Mouse (Mus musculus) megakaryocyte progenitor cell, adult 5-6 weeks (primary cell): ENCODE measurements around the gene Mknk1. TPM values are rescaled to one million over a fixed set of nuclear protein-coding genes. Genes with fewer than 3 reads are reported as not detected.

Experiments
- ATAC-seq: replicated peaks from 2 replicates; pipeline ENCODE4 v1.8.0; 2016; ENCODE audit warnings: mild to moderate bottlenecking, moderate TSS enrichment, inconsistent platforms; ENCODE audit not compliant: poor library complexity
- total RNA-seq, 2 experiments: library from RNA; stranded (forward) in 1 of 2; stranded (reverse) in 1 of 2; fragments of 157-497, 149-512 nt in 1 of 2; fragments of 200-1000 nt in 1 of 2; gene quantifications; 2 replicates each; pipeline versions ENCODE4 v1.2.3 to v1.2.4; 2015 to 2017

The Mknk1 gene
- total RNA-seq, 2 experiments from 2014 or later = 16.9 to 48.3 TPM

DNA sequence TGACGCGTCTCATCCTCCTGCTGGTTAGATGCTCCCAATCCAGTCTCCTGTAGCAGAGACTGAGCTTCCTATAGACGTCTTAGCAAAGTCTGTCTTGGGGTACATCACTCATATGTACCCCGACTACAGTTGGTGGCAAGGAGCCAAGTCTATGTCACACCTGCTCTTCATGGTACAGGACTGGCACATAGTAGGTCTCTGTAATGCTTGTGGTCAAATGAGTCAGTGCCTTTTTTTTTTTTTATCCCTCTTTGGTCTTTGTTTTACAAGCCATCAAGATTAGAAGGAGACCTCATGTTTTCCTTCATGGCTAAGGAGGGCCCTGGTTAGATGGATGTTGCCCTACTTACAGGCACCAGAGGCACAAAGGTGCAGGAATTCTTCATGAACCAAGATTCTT is 1.8 kb downstream of the Mknk1 start:
- ATAC-seq = no peak

DNA sequence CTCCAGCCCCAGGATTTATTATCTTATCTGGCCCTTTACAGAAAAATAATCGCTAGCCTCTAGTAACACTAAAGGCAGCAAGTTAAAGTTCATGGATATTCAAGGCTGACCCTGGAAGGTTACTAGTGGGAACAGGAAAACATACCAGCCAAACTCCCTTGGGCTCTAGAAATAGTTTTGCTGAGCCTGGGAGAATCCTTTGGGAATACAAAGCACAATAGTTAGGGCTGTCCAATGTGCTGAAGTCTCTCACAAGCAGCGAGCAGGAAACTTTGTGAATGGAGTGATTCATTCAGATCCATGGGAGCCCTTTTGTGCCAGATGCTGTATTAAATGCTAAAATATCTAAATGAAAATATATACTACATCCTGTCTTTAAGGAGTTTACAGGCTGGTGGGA is 7.7 kb downstream of the Mknk1 start:
- no peak for ATAC-seq

DNA sequence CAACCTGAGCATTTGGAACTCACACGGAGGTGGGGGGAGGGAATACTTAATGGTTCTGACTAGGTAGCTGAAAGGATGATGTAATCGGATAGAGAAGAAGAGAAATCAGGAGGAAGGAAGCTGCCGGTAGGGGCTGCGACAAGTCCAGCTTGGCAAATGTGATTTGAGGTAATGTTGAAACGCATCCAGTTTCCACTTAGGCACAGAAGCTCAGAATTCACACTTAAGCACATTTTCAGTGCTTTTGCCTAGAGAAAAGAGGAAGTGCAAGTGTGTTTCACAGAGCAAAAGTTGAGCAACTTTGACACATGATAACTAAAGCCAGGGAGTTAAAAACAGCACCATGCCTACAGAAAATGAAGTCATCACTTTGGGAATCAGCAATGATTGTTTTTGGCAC is 8.4 kb downstream of the Mknk1 start:
- peak; percentile 72 for ATAC-seq

DNA sequence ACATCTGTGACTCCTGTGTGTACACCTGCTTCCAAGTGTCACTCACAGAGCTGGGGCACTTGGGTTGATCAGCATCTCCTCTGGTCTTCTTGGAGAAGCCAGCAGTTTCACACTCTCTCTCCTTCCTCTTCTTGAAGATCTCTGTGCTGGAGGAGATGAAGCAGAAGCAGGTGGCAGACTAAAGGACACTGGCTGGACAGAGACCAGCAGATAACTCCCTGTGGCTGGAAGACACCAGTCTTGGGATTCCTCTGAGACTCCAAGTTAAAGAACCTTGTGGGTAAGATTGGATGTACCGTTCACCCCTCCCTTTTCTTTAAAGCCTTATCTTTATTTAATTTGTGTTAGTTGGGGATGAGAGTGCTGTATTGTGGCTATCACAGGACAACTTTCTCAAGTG is 9.1 kb downstream of the Mknk1 start:
- ATAC-seq = peak; percentile 10

DNA sequence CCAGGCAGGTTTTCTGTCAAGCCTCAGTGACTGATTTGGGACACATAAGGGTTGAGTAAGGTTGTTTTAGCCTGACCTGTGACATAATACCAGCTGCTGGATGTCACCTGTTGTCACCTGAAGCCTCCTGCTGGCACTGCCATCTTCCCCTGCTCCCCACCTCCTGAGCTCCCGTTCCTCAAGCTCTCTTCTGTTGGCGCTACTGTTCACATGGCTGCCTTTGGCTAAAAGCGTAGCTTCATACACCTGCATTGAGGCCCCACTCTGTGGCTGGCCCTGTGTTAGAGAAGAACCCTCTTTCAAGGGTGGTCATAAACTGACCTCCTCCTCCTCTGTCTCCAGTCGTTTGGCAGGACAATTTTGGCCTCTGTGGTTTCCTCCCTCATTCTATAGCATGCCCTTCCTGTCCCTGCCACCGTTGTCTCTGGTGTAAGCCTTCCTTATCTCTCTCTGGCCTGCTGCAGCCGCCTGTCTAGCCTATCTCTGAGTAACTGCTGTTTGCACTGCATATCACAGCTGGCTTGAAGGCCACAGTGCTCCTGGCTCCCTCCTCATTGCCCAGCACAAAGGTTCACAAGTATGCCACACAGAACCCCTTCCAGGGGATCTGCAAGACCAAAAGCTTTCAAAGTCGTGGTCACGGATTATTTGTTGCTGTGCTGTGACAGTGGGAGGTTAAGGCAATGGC is 10.1 kb downstream of the Mknk1 start:
- ATAC-seq = peak; percentile 81

DNA sequence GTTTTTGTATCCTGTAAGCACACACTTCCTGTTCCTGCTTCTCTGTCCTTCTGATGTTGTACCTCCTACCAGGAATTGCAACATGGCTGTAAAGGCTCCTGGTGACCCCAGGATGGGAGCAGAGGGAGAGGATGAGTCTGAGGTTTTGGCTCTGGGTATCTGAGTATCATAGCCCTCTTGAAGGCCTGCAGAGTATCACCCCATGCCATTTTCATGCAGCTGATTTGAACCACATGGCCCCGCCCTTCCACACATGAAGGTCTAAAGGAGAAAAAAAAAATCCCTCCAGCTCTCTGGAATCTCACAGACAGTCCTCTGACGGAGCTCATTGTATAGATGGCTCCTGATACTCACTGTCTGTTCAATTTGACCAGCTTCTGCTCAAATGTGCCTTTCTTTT is 11.1 kb downstream of the Mknk1 start:
- no peak for ATAC-seq

DNA sequence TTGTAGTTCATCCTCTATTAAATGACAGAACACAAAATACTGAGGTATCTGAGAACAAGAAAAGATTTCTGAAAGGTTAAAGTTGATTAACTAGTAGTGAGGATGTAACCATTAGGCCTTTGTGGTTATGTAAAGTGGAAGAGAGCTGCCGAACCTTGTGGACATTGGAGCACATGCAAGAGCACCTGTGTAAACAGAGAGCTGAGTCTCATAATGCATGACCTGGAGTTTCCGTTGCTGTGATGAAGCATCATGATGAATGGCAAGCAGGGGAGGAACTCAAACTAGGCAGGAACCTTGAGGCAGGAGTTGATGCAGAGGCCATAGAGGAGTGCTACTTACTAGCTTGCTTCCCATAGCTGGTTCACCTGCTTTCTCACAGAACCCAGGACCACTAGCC is 11.6 kb downstream of the Mknk1 start:
- no peak for ATAC-seq

DNA sequence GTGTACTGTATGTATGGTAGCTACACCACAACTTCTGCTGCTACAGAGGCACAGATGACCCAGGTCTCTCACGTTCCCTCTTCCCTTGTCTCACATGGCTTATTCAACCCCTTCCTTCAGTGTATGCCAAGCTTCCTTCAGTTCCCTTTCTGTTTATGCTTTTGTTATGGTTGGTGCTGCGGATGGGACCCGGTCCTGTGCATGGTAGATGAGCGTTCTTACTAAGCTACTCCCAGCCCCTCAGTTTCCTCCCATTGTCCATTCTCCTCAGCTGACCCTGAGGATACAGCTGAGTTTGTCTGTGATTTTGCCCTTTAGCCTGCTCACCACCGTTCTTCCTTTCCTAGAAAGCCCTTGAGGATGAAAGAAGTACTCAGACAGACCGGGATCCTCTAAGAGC is 12.6 kb downstream of the Mknk1 start:
- no peak for ATAC-seq

DNA sequence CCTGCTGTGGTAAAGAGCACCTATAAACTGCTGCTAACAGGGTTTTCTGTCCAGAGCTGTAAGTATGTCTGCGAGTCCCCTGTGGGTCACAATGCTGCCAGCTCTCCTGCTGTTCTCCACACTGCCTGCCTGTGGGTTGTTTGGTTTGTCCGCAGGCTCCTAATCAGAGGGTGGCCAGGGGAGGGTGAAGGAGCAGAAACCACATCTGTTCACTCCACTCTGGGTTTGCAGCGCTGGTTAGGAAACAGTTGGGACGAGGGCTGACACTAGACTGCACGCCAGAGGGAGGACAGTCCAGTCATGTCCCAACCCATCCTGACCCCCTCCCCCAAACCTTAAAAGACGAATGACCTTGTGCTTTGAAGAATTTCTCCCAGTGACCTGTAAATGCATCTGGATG is 16.1 kb downstream of the Mknk1 start:
- peak; percentile 35 for ATAC-seq

DNA sequence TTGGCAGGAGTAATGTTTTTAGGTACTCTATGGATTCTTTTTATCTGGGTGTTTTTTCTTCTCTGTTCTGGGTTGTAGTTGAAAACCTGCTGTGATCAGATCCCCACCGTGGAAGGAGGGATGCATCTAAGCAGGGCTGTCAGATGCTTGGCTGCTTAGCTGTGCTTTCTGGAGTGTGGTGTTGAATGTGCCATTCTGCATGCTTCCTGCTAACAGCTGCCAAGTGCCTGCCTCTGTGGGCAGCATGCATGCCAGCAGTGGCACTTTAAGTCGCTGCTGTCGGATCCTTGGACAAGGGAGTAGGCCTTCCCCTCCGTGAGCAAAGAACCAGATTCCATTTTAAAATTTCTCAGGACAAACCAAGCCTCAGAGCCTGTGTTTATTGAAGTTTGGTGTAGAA is 16.6 kb downstream of the Mknk1 start:
- no peak for ATAC-seq

DNA sequence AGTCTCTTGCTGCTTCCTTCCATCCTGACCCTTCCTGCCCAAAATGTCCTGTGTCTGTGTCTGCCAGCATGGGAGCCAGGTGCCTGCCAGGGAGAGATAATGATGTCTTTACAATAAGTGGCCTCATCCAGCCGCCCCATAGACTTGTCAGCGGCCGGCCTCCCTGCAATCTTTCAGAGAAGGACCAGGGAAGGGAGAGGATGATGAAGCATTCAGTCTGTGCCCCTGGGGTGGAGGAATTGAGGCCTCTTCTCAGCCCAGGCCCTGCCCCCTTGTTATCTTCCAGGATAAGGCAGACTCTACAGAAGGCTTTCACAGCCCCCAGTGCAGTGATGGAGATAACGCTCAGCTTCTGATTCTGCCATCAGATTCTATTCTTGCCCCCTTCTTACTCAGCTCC is 17.3 kb downstream of the Mknk1 start:
- ATAC-seq = peak; percentile 29; the same call in 1 of the 2 replicates

DNA sequence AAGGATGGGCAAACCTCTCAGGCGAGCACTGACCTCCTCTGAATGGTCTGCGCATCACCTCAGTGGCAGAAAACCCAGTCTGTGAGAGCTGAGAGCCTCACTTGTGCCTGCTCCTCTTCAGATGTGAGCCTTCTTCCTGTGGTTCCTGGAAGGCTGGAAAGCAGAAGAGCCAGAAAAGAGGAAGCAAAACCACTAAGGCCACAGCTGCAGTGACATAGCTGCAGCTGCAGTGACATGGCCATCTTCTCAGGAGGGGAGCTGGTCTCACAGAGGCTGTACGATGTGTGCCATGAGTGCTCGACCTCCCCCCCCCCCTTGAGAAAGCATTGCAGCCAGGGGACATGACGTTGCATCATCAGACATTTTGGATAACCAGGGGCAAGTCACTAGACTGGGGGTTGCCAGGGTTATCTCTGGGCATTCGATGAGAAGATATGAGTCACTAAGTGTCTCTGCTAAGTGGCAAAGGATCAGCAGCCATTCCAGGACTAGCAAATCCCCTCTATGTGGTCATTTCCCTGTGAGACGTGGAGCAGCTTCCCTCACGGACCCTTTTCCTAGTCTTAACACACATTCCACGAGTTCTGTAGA is 18.4 kb downstream of the Mknk1 start:
- peak; percentile 87 for ATAC-seq

DNA sequence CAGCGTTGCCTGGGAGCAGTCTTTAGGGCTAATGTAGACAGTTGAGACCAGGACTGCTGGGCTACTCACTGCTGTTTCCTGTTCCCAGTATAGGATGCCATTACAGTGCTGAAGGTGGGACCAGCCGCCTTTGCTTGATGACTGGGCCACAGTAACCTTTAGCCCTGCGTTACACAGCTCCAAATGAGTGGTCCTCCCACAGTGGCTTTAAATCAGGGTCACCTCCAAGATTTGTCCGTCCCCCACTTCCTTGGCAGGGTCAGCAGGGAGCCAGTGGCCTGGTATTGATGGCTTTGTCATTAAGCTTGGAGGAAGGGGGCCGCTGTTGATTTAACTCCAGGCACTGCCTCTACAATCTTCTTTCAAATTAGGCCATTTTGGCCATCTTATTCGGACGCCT is 24.4 kb downstream of the Mknk1 start:
- no peak for ATAC-seq

DNA sequence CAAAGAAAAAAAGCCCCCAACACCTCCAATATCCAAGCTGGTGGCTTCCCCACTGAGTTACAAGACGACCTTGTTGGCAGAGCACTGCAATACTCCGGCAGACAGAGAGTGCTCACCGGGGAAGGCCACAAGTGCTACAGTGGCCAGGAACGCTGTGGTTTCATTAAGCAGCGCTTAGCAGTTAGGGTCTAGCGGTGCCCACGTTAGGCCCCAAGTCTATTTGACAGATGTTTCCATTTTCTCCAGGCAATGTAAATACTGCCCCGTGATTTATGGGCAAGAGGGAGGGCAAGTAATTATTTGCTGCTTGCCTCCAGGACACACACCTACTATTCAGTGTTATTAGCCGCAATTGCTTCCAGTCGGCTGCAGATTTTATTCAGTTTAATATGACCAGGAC is 24.9 kb downstream of the Mknk1 start:
- ATAC-seq = no peak

DNA sequence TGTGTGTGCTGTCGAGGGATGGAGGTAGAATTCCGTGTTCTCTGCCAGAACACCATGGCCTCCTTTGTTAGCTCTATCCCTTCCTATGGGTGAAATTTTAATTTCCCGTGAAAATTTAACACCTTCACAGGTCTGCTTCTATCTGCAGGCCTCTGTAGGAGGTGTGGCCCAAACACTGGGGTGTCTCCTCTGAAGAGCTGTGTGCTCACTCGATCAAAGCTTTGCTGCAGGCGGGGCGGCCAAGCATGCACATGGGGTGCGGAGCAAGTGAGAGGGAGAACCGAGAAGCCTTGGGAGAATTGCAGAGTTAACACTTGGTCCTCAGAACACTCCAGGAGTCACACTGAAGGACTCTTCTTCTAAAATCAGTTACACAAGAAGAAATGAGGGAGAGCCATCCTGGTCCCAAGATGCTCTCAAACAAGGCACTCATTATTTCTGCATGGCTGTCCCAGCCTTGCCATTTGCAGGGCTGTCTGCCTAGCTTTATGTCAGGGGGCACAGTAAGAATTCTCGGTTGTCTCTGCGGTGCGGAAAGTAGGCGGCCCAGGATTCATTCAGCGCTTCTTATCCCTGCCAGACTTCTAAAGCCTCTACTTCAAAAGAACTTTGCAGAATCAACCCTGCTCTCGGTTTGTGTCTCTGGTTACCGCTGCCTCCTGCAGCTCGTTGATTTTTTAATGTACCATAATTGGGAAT is 30.7 kb downstream of the Mknk1 start:
- no peak for ATAC-seq

DNA sequence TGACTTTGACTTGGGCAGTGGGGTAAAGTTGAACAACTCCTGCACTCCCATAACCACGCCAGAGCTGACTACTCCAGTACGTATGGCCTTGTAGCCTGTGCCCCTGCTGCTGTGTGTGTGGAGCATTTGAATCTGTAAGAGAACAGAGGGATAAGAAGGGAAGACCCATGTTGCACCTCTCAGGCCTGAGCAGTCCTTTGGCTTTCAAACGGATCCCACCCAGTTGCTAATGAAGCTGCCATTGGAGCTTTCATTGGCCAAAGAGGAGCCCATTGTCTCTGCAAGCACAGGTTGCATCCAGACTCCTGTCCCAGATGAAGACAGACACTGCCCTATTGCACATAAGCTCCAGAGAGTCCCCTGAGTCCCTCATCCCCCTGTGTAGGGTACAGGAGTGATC is 34.2 kb downstream of the Mknk1 start:
- no peak for ATAC-seq

DNA sequence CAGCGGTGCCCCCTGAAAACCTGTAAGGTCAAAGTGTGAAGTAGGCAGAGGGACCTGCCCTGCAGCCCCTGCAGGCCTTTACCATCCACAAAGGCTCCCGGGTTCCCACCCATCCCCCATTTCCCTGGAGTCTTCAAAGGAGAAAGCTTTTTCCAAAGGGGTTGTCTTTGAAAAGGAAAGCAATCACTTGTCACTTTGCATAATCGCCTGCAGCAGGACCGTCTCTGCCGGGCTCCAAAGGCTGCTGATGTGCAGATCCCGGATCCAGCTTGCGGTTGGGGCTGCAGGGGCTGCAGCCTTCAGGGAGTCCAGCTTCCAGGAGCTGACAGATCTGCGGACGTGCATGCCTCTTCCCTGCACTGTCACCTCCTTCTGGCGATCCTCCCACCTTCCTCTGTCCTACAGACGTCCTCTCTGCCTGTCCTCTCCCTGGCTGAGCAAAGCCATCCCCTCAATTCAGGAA is 39.2 kb downstream of the Mknk1 start:
- ATAC-seq = no peak

DNA sequence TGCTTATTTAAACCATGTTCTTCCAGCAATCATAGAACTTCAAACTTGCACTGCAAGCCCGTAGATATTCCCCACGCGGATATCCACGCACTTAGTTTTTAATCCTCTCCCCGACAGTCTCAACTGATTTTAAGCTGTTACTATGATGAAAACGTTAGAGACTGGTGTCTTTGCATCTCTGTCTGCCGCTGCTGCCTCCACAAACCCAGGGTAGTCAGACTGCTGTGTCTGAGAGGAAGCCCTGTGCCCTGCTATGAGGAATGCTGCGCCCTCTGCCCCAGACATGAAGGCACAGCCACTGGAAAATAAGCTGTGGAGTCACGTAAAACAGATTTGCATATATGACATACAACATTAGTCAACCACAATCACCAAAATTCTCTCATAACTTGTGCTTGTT is 39.8 kb downstream of the Mknk1 start:
- no peak for ATAC-seq

DNA sequence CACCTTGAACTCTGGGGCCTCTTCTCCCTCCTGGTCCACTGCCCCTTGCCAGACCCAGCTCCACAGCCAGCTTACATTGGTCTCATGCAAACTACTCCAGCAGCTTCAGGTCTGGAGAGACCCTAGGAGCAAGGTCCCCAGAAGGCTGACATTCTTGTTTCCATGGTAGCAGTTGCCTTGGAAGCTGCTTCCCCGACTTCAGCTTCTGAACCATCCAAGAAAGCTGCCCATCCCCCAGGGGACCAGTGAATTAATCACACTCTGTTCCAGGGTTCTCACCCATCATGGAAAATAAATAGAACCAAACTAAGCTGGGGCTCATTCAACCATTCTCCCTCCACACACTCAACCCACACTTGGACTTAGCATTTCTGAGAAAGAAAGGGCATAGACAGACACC is 42.2 kb downstream of the Mknk1 start:
- ATAC-seq = no peak

DNA sequence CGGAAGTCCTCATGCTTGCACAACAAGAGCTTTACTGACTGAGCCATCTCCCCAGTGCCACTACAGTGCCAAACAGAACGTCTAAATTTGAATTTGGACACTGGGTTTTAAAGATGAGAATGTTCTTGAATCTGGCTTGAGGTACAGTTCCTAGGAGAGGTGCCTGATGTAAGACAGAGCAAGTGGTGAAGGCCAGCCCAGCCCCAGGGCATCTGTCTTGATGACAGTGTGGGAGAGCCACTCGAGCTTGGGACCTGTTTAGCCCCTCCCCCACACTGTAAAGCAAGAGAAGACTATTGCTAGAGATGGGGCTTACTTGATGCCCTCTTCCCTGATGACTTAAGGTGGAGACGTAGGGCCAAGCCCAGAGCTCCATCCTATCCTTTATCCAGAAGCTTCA is 43.2 kb downstream of the Mknk1 start:
- no peak for ATAC-seq

DNA sequence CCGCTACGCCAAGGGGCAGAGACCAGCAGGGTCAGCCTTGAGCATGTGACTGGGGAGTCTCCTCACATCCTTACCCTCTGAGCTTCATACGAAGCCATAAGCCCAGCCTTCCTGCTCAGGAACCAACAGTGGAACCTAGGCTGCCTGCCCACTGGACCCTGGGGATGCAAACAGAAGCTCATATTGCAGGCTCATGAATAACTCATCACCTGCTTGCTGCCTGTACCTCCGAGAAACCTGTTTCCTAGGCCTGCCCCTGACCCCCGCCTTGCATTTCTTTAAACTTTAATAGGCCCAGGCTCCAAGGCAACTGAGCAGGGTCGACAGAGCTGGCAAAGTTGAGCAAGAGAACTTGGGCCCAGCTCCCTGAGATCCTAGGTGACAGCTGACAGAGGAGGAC is 45.0 kb downstream of the Mknk1 start, which contains the start of gene Kncn:
TSS of gene Kncn (plus strand) at position 379 of the 400 bp plus-strand sequence.
- no peak for ATAC-seq

DNA sequence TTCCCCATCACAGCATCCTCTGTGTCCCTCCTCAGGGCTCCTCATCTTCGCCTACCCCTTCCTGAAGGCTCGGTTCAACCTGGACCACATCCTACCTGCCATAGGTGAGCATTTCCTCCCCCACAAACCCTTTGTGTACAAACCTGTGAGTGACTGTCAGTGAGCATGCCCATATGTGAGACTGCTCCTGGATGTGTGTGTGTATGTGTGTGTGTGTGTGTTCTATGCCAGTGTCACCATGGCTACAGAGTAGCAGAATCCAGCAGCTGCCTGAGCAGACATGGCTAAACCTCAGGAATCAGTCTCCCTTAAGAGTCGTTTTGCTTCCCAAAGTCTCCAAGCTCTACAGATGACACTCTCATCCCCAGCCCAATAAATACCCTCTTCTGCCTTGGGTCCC is 46.8 kb downstream of the Mknk1 start:
- ATAC-seq = no peak
